Mouse (Mus musculus): ENCODE measurements at regions not wholly inside any gene's neighbourhood (a gene's known extent, or its start where the extent isn't known, plus 50 kb on each side); places are given as distances from the start of the nearest gene placed in this dataset.
A peak's percentile ranks its signal among the peaks of the same experiment; 100 is the strongest.

- DNase-seq (ENCODE audit: low spot score in 2 of 2): peak in 1 of 2 experiments; percentile 26
Observed at GRCm38 (mm10) chr11:42067788-42068187, 67.1 kb upstream of the Gabrg2 start.

GRCm38 (mm10) chr11:42051567-42051966 lies 50.9 kb upstream of the Gabrg2 start:
- DNase-seq (ENCODE audit: low spot score in 2 of 2): no peak
